Mouse (Mus musculus) bone marrow, adult 2 months (tissue): Measurements from ENCODE around the gene Cldn19.
A peak's percentile ranks its signal among the peaks of the same experiment; 100 is the strongest.

ENCODE experiments used
- CTCF ChIP-seq: fragments of 200-500 bp; IDR thresholded peaks from 2 replicates; pipeline ENCODE4 v1.5.1; 2011; ENCODE audit warnings: low read length, control low read depth; ENCODE audit not compliant: control insufficient read depth, insufficient read depth
- POLR2A ChIP-seq: fragments of 200-500 bp; IDR thresholded peaks from 2 replicates; pipeline ENCODE4 v1.6.1; 2011; ENCODE audit warnings: low read depth, mild to moderate bottlenecking, control low read depth, low read length, borderline replicate concordance; ENCODE audit not compliant: control insufficient read depth

- peak; percentile 51; the same call in 1 of the 2 replicates for TF ChIP-seq CTCF
- no peak for TF ChIP-seq POLR2A
Observed at GRCm38 (mm10) chr4:119241664-119242063, 13.6 kb upstream of the Cldn19 start.
